Mouse (Mus musculus): ENCODE data around the gene D030056L22Rik. TPM values are rescaled to one million over a fixed set of nuclear protein-coding genes. Genes with fewer than 3 reads are reported as not detected.

Gene D030056L22Rik
- polyA plus RNA-seq (2012), result 16.2 and 23.2 TPM in 2 replicates

DNA sequence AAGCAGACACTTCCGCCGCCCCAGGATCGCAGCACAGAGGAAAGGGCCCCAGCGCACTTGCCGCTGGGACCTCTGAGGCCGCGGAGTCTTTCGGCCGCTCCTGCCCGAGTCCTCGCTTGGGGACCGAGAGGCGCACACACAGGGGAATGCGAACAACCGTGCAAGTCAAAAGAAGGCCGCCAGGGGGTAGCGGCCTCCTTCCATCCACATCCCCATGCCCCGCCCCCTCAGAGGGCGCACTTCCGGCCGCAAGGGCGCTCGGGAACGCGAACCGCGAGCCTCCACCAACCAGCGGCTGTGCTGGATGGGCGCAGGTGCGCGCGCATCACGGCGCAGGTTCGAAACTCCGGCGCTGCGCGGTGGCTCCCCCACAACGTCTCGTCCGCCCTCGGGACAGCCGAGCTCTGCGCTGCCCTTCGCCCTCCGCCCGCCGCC, at the start of gene D030056L22Rik:
TSS of gene D030056L22Rik (plus strand) at position 328 of the 435 bp plus-strand sequence.
- no peak for TF ChIP-seq GATA1 (IDR thresholded peaks at IDR 0.05; ENCODE audit: low read length)

DNA sequence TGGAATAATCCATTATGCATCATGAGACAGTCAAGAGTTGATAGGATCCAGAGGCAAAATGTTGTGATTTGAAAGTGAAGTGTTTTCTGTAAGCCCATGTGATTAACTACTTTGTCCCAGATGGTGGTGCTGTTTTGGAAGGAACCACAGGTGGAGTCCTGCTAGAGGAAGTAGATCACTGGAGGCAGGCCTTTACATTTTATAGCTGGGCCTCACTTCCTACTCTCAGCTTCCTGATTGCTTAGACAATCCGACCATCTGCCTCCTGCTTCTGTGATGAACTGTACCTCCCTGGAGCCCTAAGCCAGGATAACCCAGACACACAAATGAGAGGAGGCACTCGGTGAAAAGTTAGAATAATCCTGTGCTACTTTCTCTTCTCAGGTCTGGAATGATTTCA, 49.1 kb upstream of the D030056L22Rik start:
- TF ChIP-seq GATA1 (IDR thresholded peaks at IDR 0.05; ENCODE audit: low read length), result no peak

DNA sequence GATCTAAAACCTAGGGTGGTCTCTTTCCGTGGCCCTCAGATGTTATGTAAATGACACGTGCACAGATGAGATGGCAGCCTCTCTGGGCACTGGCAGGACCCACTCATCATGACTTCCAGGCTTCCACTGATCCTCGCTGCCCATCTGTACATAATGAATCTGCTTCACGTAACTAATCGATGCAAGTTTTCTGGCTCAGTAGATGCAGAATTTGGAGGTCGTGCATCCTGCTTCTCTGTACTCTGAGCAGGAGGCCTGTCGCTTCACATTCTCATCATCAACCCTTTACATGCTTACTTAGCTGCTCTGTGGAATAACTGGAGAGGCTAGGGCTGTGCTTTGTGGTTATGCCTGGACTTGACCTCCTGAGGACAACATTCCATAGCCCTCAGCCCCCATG, 46.0 kb upstream of the D030056L22Rik start:
- no peak for TF ChIP-seq GATA1 (IDR thresholded peaks at IDR 0.05; ENCODE audit: low read length)

DNA sequence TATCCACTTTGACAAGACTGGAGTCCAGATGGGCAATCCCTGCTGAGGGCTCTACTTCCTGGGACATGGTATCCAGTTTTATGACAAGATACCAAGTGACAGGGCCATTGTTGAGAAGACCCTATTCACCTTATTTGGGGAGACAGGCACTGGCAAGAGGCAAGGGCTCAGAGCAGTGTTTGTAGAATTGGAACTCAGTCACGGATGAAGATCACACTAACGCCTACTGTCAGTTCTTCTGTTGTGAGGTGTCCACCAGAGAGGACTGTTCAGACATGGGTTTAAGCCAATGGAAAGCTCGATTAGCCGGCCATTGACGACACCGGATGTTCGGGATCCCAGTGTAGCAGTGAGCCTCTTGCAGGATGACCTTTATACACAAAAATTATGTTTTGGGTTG, 43.4 kb upstream of the D030056L22Rik start:
- TF ChIP-seq GATA1 (IDR thresholded peaks at IDR 0.05; ENCODE audit: low read length), result no peak

DNA sequence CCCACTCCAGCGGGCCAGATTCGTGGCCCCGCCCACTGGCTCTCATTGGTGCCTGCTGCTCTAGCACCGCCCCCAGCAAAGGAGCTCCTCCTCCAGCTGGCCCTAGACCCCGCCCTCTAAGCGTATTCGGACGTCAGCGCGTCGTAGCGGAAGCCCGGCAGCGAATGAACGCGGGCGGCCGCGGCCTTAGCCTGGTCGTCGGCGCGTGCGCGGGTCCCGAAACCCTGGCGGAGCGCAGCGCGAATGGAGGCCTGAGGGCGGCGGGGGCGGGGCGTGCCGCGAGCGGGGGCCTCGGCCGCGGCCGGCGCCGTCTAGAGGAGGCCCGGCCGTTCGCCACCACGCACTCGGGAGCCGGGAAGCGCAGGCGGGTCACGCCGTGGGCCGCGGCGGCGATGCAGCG, 42.4 kb upstream of the D030056L22Rik start, which contains the start of gene Carnmt1:
TSS of gene Carnmt1 (plus strand) at position 157 of the 400 bp plus-strand sequence.
- no peak for TF ChIP-seq GATA1 (IDR thresholded peaks at IDR 0.05; ENCODE audit: low read length)

DNA sequence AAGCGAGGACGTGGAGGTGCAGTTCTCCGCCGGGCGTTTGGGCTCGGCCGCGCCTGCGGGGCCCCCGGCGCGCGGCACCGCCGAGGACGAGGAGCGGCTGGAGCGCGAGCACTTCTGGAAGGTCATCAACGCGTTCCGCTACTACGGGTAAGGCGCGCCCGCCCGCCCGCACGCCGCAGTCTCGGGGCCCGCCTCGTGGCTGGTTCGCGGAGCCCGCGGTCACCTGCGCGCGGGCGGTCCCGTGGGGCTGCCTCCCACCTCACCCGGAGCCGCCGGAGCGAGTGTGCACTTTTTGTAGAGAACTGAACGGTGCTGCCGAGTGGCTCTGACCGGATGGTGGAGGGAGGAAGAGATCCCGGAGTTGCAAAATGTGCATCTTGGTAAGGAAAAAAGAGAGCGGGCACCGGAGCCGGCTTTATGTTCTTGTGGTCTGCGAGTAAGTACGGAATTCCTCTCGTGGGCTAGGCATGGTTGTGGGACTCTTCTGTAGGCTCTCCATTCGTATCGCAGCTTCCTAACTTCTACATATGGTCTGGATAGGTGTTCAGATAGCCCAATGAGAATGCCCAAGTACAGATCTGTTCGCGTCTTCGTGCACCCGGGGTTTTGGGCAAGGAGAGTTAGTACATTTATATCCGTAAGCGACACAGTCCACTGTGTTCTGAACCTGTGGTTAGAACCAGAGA, 41.8 kb upstream of the D030056L22Rik start:
- no peak for TF ChIP-seq GATA1 (IDR thresholded peaks at IDR 0.05; ENCODE audit: low read length)

DNA sequence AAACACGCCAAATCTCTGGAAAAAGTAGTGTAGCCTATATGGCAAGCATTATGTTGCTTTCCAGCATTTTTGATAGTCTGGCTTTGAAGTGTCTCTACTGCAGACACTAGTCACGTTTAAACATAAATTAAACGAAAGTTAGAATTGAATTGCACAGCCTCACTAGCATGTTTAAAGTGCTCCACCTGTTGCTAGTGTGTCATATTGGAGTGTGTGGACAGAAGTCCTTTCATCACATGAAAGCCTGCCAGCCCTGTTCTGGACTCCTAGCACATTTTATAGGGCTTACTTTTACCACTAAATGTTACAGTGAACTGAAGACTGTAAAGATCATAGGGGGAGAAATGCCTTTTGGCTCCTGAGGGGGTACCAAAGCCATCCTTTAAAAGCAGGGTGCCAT, 40.5 kb upstream of the D030056L22Rik start:
- no peak for TF ChIP-seq GATA1 (IDR thresholded peaks at IDR 0.05; ENCODE audit: low read length)

DNA sequence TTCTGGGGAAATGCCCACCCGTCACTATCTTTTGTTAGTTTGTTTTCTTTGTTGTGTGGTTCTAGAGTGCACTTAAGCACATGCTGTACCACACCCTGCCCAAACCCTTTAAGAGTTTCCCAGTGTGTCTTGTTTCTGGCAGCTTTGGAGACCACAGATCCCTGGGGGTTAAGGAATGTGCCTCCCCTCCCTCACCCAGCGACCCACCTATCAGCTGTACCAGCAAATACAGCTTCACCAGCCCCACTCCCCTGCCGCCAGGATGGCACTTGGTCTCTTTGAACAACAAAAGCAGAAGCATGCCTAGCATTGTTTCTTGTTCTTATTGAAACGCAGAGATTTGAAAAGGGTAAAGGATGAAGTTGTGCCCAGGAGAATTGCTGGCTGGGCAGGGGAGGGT, 39.9 kb upstream of the D030056L22Rik start:
- no peak for TF ChIP-seq GATA1 (IDR thresholded peaks at IDR 0.05; ENCODE audit: low read length)

DNA sequence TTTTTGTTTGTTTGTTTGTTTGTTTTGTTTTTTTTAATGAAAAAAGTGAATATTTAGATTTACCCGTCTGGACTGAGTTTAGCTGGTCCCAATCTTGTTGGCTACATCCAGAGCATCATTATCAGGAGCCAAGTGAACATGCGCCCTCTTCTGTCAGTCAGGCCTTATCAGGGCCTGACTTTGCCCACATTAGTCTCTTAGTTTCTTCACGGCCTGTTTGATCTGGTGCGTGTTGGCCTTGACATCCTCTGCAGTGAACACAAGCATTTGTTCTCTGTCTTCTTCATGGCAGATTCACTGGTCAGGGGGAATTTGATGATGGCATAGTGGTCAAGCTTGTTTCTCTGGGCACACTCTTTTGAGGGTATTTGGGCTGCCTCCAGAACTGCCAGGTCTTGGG, 30.9 kb upstream of the D030056L22Rik start:
- TF ChIP-seq GATA1 (IDR thresholded peaks at IDR 0.05; ENCODE audit: low read length), result no peak

DNA sequence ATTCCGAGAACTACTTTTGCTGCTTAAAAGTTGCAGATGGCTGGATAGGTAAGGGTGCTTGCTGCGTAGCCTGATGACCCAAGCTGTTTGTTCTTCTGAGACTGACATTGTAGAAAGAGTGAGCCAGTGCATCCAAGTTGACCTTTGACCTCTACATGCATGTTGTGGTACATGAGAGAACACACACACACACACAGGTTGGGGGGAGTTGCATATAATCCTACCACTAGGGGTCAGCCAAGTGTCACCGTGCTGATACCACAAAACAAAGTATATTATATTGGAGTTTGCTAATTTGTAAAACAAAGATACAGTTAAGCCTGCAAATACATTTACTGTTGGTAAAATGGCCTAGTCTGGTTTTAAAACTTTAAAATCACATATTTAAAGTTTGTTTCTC, 25.4 kb upstream of the D030056L22Rik start:
- TF ChIP-seq GATA1 (IDR thresholded peaks at IDR 0.05; ENCODE audit: low read length), result no peak

DNA sequence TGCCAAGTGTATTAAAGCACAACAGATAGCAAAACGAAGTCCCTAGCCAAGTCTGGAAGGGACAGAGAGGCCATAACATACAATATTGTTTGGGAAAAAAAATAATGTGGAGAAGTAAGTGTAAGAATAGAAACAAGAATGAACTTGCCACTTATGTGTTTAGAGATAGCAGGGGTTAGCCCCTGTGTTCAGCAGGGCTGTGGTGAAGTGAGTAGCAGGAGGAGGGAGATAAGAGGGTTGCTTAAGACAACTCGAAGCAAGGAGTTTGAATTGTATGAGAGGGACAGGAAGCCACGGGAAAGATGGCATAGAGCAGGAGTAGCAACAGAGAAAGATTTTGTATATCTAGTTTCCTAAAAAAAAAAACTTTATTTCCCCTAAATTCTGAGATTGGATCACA, 20.8 kb upstream of the D030056L22Rik start:
- no peak for TF ChIP-seq GATA1 (IDR thresholded peaks at IDR 0.05; ENCODE audit: low read length)

DNA sequence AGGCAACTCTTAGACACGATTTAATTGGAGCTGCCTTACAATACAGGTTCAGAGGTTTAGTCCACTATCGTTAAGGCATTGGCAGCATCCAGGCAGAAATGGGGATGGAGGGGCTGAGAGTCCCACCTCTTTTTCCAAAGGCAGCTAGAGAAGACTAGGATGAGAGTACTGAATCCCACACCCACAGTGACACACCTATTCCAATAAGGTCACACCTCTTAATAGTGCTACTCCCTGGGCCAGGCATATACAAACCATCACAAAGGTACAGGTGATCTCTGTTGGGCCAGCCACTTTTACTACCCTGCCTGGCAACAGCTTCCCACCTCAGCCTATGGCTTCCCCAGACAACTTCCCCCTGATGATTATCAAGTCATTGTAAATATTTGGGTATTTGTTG, 20.2 kb upstream of the D030056L22Rik start:
- TF ChIP-seq GATA1 (IDR thresholded peaks at IDR 0.05; ENCODE audit: low read length), result no peak

DNA sequence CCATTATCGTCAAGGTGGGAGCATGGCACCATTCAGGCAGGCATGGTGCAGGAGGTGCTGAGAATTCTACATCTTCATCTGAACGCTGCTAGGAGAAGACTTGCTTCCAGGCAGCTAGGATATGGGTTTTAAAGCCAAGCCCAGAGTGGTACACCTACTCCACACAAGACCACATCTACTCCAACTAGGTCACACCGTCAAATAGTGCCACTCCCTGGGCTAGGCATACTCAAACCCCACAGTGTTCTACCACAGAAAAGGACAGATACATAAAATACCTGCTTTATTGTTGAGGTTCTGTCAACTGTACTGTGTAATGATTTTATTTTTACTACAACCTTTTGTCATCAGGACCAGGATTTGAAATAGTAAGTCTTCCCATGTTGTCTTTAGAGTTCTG, 17.9 kb upstream of the D030056L22Rik start:
- TF ChIP-seq GATA1 (IDR thresholded peaks at IDR 0.05; ENCODE audit: low read length), result no peak

DNA sequence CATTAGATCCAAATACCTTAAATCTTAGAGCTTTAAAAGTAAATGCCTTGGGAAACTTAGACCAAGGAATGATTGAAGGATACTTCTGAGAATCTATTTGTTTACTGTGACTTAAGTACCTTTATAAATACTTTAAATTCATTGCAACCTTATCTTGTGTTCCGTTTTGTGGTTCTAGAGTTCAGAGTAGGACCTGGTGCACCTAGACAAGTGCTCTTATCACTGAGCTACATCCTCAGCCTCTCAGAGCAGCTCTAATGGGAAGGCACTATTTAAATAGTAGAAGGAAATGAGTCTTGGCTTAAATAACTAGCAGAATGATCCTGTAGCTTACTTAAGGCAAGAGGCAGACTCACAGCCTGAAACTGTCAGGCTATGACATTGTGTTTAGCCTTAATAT, 17.4 kb upstream of the D030056L22Rik start:
- no peak for TF ChIP-seq GATA1 (IDR thresholded peaks at IDR 0.05; ENCODE audit: low read length)

DNA sequence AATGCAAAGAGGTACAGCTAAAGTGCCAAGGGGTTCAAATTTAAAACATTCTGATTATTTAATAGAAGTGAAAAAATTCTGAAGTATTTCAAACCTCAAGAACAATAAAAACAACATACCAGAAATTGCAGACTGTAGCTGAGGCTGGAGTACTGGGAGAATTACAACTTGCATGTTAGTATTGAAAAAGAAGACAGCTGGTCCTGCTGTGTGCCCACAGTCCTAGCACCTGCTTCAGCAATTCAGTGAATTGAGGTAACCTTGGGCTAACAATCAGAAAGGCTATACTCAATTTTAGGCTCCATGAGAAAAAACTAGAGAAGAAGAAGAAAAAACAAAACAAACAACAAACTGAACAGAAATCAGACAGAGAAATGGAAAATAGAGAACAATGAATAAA, 4.9 kb upstream of the D030056L22Rik start:
- no peak for TF ChIP-seq GATA1 (IDR thresholded peaks at IDR 0.05; ENCODE audit: low read length)

DNA sequence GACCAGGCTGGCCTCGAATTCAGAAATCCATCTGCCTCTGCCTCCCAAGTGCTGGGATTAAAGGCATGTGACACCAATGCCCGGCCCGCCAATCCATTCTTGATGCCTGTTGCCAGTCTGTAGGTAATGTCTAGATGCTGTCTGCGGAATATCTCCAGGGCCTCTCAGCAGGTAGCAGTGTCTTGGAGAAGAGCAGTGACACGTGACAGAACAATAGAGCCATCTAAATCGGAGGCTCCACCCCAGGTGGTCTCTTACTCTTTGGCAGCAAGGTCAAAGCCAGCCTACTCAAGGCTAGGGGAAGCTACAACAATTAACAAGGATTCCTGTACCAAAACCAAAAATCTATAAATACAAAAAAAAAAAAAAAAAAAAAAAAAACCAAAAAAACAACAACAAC, 2.1 kb upstream of the D030056L22Rik start:
- no peak for TF ChIP-seq GATA1 (IDR thresholded peaks at IDR 0.05; ENCODE audit: low read length)

DNA sequence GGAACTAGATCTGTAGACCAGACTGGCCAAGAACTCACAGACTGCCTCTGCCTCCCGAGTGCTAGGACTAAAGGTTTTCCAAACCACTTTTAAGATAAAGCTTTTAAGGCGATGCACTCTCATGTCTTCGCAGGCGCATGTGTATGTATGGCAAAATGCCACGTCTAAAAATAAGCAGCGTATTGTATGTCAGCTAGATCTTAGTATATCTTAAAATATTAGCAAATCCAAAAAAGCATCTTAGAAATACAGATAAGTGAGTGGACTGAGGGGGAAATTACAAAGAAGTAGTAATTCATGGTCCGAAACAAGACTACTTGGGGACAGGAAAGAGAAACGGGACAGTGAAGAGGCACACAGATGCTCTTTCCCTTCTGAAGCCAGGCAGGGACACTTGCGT, 1.4 kb upstream of the D030056L22Rik start:
- TF ChIP-seq GATA1 (IDR thresholded peaks at IDR 0.05; ENCODE audit: low read length), result no peak
